Mouse (Mus musculus): ENCODE data around the gene Cts3.
"Not testable (repeated sequence)": the region's sequence is repeated elsewhere in the genome, so short reads cannot be mapped to it uniquely, and the experiment has no call there.

The Cts3 gene

GRCm38 (mm10) chr13:61570027-61570426, at the start of gene Cts3:
Gene Cts3 (minus strand): TSS chr13:61570127.
- DNase-seq = no peak

GRCm38 (mm10) chr13:61568074-61568473, 1.9 kb downstream of the Cts3 start, which contains the start of gene Gm49352:
Gene Gm49352 (minus strand): TSS chr13:61568174.
- not testable (repeated sequence) for DNase-seq

GRCm38 (mm10) chr13:61541631-61542030, 28.3 kb downstream of the Cts3 start, which contains the start of gene Ctsm:
Gene Ctsm (minus strand): TSS chr13:61541839.
- no peak for DNase-seq
